Mouse (Mus musculus): ENCODE results near the gene Thoc7. TPM values are rescaled to one million over a fixed set of nuclear protein-coding genes. Genes with fewer than 3 reads are reported as not detected.

The Thoc7 gene
- polyA plus RNA-seq (2015; fragmentation: Nextera tagmentation; extraction: Ambion mirVana): 151 and 155 TPM in 2 replicates

DNA sequence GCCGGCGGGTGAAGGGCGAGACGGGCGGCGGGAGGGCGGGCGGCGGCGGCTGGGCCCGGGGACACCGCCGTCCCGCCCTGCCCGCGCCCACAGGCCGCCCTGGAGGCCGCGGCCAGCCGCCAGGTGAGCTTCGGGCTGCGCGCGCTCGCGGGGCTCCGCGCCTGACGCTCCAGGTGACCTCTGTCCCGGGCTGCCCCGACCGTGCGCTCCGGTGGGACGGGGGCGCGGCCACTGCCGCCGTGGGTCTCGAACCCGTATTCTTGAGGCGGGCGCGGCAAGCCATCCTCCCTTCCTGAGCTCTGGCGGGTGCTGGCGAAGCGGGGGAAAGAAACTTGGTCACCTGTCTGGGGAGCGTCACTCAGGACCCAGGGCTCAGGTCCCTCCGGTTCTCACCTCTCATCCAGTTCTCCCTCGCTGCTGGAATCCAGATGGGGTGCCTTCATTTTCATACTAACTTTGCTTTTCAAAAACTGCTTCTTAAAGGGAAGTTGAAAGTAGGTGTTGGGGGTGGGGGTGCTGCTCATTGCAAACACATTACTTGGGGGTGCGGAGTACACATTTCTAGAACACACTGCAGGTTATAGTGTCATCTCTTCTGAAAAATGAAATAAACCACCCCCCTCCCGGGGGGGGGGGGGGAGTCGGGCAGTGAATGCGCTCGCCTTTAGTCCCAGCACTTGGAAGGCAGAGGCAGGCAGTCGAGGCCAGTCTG, at the start of gene Thoc7, which contains the start of gene Atxn7:
TSS of gene Thoc7 (minus strand) at position 452 of the 712 bp plus-strand sequence.
TSS of gene Atxn7 (plus strand) at position 40 of the 712 bp plus-strand sequence.
- ATAC-seq: peak; percentile 84
- H3K4me1 ChIP-seq (replicated peaks; ENCODE audit: control insufficient read depth, insufficient read depth, low read length): 0 out of 2 replicates have a peak, but pooled peaks cover 3% of the 10 kb centered on the region
- H3K4me2 ChIP-seq (replicated peaks; ENCODE audit: low read depth): peak within 1 kb of the TSS; percentile 78
- WGBS: 1% methylated on average over 36 of the region's 56 CpGs
- H3K4me3 ChIP-seq (ENCODE audit: low read depth, low read length): peak within 1 kb of the TSS; percentile 96
- peak within 1 kb of the TSS; percentile 93 for H3K27ac ChIP-seq (ENCODE audit: low read depth, low read length)
- no peaks in the 10 kb centered on the region for H3K36me3 ChIP-seq (ENCODE audit: control insufficient read depth, insufficient read depth)
- no peak for TF ChIP-seq CTCF (IDR thresholded peaks at IDR 0.05; ENCODE audit: low read depth)
- H3K9ac ChIP-seq (ENCODE audit: low read depth, low read length): peak within 1 kb of the TSS; percentile 94
- no peaks in the 10 kb centered on the region for H3K27me3 ChIP-seq (replicated peaks; ENCODE audit: control insufficient read depth, insufficient read depth, low read length)
- H3K9me3 ChIP-seq (ENCODE audit: control insufficient read depth): no peaks in the 10 kb centered on the region

DNA sequence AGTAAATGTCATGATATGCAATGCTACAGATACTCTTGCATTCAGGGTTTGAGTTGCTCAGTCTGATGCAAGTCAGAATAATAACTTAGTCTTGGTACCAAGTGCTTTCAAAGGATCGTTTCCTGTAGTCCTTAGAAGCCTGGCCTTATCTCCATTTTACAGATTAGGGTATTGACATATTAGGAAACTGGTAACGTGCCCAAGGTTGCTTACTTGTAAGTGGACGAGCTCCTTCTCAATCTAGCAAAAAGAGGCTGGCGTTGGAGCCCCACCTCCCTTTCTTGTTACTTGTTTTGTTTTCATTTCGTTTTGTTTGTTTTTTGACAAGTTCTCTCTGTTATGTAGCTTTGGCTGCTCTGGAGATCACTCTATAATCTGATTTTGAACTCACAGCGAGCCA, 48.1 kb upstream of the Thoc7 start:
- 51% methylated on average over 6 of the region's 6 CpGs for WGBS
- ATAC-seq: no peak
- Histone ChIP-seq H3K36me3 (ENCODE audit: control insufficient read depth, insufficient read depth) (no peaks in the 10 kb centered on the region), H3K27me3 (replicated peaks; ENCODE audit: control insufficient read depth, insufficient read depth, low read length) (no peaks in the 10 kb centered on the region), H3K4me1 (replicated peaks; ENCODE audit: control insufficient read depth, insufficient read depth, low read length) (no peaks in the 10 kb centered on the region), H3K4me3 (ENCODE audit: low read depth, low read length) (no peak overlapping the region), H3K9me3 (ENCODE audit: control insufficient read depth) (no peaks in the 10 kb centered on the region), H3K27ac (ENCODE audit: low read depth, low read length) (no peak overlapping the region), H3K4me2 (replicated peaks; ENCODE audit: low read depth) (no peak overlapping the region), H3K9ac (ENCODE audit: low read depth, low read length) (no peak overlapping the region)
- no peak for TF ChIP-seq CTCF (IDR thresholded peaks at IDR 0.05; ENCODE audit: low read depth)

DNA sequence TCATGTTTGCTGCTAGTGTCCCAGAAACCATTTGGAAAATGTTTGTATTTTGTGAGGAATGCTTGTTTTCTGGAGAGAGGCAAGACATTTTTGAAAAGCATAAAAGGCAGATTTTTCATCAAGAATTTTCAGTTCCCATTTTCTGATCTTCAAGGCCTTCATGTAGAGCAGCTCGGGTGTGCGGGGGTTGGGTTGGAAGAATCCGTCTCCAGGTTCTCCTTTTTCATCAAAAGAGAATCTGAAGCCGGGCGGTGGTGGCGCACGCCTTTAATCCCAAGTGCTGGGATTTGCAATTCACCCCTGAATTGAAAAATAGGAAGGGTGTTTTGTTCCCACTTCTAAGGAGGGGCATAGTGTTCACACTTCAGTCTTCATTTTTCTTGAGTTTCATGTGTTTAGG, 41.1 kb upstream of the Thoc7 start:
- Histone ChIP-seq H3K27ac (ENCODE audit: low read depth, low read length) (no peak overlapping the region), H3K4me1 (replicated peaks; ENCODE audit: control insufficient read depth, insufficient read depth, low read length) (no peaks in the 10 kb centered on the region), H3K9ac (ENCODE audit: low read depth, low read length) (no peak overlapping the region), H3K27me3 (replicated peaks; ENCODE audit: control insufficient read depth, insufficient read depth, low read length) (no peaks in the 10 kb centered on the region), H3K4me2 (replicated peaks; ENCODE audit: low read depth) (no peak overlapping the region), H3K9me3 (ENCODE audit: control insufficient read depth) (no peaks in the 10 kb centered on the region), H3K4me3 (ENCODE audit: low read depth, low read length) (no peak overlapping the region), H3K36me3 (ENCODE audit: control insufficient read depth, insufficient read depth) (no peaks in the 10 kb centered on the region)
- ATAC-seq: no peak
- 92% methylated on average over 7 of the region's 7 CpGs for WGBS
- no peak for TF ChIP-seq CTCF (IDR thresholded peaks at IDR 0.05; ENCODE audit: low read depth)

DNA sequence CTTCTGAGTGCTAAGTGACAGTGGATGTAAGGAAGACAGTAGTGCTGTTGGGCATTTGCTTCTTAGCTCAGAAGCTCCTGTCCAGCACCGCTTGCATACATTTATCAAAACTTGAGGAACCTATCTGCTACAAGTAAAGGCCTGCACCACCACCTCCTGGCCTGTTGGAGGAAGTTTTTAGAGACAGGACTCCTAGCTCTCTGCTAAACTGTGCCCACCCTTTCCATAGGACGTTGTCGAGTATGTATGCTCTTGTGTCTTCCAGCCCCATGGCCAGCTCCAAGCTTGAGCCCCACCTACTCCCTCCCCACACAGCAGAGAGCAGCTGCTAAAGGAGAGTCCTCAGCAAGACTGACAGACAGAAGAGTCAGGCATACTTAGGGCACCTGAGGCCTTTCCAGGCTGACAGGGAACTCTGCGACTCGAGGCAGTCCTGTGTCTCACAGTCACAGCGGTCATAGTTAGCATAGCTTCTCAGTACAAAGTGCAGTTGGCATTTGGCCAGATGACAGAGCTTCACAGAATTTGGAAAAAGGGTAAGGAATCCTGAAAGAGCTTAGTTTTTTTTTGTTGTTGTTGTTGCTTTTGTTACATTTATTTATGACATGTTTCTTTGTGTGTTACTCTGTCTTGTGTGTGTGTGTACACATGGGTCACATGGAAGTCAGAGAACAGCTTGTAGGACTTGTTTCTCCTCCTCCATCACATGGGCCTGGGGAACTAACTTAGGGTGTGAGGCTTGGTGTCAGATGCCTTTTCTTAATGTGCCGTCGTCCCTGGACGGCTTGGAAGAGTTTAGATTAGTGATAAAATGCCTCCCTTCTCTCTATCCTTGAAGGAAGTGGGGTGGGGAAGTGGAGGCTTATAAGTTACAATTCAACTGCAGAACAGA, 33.8 kb upstream of the Thoc7 start:
- Histone ChIP-seq H3K4me2 (replicated peaks; ENCODE audit: low read depth) (no peak overlapping the region), H3K9me3 (ENCODE audit: control insufficient read depth) (no peaks in the 10 kb centered on the region), H3K27ac (ENCODE audit: low read depth, low read length) (no peak overlapping the region), H3K27me3 (replicated peaks; ENCODE audit: control insufficient read depth, insufficient read depth, low read length) (no peaks in the 10 kb centered on the region), H3K36me3 (ENCODE audit: control insufficient read depth, insufficient read depth) (no peaks in the 10 kb centered on the region), H3K4me1 (replicated peaks; ENCODE audit: control insufficient read depth, insufficient read depth, low read length) (no peaks in the 10 kb centered on the region), H3K9ac (ENCODE audit: low read depth, low read length) (no peak overlapping the region; the same call in 1 of the 2 replicates), H3K4me3 (ENCODE audit: low read depth, low read length) (no peak overlapping the region)
- 36% methylated on average over 9 of the region's 9 CpGs for WGBS
- peak; percentile 75 for ATAC-seq
- TF ChIP-seq CTCF (IDR thresholded peaks at IDR 0.05; ENCODE audit: low read depth): peak; percentile 68

DNA sequence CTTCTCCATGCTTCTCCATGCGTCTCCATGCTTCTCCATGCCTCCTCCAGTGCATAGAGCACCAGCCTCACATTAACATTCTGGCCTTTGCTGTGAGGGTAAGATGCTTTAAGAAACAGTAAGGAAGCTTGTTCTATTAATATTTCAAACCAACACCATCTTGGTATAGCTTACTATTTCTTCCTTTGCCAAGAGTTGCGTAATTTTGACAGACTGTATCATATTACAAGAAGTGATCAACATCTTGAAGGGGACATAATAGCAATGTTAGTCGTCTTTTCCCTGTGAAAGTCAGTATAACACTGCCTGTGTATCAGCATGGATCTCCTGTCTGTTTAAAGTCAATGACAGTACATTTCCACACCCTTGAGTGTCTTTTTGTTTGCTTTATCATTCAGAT, 29.1 kb upstream of the Thoc7 start:
- H3K27ac ChIP-seq (ENCODE audit: low read depth, low read length): no peak overlapping the region
- no peak overlapping the region for H3K4me3 ChIP-seq (ENCODE audit: low read depth, low read length)
- ATAC-seq: no peak
- no peak overlapping the region for H3K4me2 ChIP-seq (replicated peaks; ENCODE audit: low read depth)
- H3K36me3 ChIP-seq (ENCODE audit: control insufficient read depth, insufficient read depth): no peaks in the 10 kb centered on the region
- no peaks in the 10 kb centered on the region for H3K27me3 ChIP-seq (replicated peaks; ENCODE audit: control insufficient read depth, insufficient read depth, low read length)
- H3K9ac ChIP-seq (ENCODE audit: low read depth, low read length): no peak overlapping the region
- H3K9me3 ChIP-seq (ENCODE audit: control insufficient read depth): no peaks in the 10 kb centered on the region
- 84% methylated on average over 3 of the region's 3 CpGs for WGBS
- no peak for TF ChIP-seq CTCF (IDR thresholded peaks at IDR 0.05; ENCODE audit: low read depth)
- H3K4me1 ChIP-seq (replicated peaks; ENCODE audit: control insufficient read depth, insufficient read depth, low read length): no peaks in the 10 kb centered on the region

DNA sequence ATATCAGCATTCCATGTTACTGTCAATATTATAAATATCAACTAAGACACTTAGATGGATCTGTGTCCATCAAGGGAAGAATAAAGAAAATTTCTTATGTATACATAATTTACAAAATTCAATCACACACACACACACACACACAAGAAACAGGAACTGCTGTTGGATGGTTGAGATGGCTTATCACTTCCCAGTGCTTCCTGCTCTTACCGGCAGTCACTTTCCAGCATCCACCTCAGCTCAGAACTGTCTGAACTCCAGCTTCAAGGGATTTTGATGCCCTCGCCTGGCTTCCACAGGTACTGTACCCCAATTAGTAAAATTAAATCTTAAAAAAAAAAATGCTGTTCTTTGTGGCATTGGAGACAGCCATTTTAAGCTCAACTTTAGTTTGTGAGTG, 26.7 kb upstream of the Thoc7 start:
- peak; percentile 34; the same call in 1 of the 2 replicates for TF ChIP-seq CTCF (IDR thresholded peaks at IDR 0.05; ENCODE audit: low read depth)
- Histone ChIP-seq H3K4me2 (replicated peaks; ENCODE audit: low read depth) (no peak overlapping the region), H3K4me1 (replicated peaks; ENCODE audit: control insufficient read depth, insufficient read depth, low read length) (no peaks in the 10 kb centered on the region), H3K4me3 (ENCODE audit: low read depth, low read length) (no peak overlapping the region), H3K27me3 (replicated peaks; ENCODE audit: control insufficient read depth, insufficient read depth, low read length) (no peaks in the 10 kb centered on the region), H3K9me3 (ENCODE audit: control insufficient read depth) (no peaks in the 10 kb centered on the region), H3K9ac (ENCODE audit: low read depth, low read length) (no peak overlapping the region), H3K27ac (ENCODE audit: low read depth, low read length) (no peak overlapping the region), H3K36me3 (ENCODE audit: control insufficient read depth, insufficient read depth) (no peaks in the 10 kb centered on the region)
- 66% methylated on average over 2 of the region's 2 CpGs for WGBS
- no peak for ATAC-seq

Measured in intestine, postnatal 0 days (tissue).